Mouse (Mus musculus): Measurements from ENCODE around the gene Axdnd1.

GRCm38 (mm10) chr1:156393148-156393547 is 27.8 kb downstream of the Axdnd1 start:
- TF ChIP-seq CTCF (IDR thresholded peaks at IDR 0.05; ENCODE audit: insufficient read depth, low read length), result no peak
- no peak for TF ChIP-seq POLR2A (IDR thresholded peaks at IDR 0.05; ENCODE audit: borderline replicate concordance, extremely low read depth, low read depth, low read length)
